Mouse (Mus musculus) erythroblast, embryonic 14.5 days (primary cell): Measurements from ENCODE around the gene Ccs.

Source experiments
- GATA1 ChIP-seq: IDR thresholded peaks from 2 replicates; pipeline ENCODE4 v1.6.1; 2012; ENCODE audit warnings: low read length, inconsistent platforms, mixed read lengths
- TAL1 ChIP-seq: IDR thresholded peaks from 3 replicates; pipeline ENCODE4 v1.6.1; 2012; ENCODE audit warnings: low read length, inconsistent platforms, mixed read lengths

- TF ChIP-seq GATA1, result no peak
- no peak for TF ChIP-seq TAL1
Observed at GRCm38 (mm10) chr19:4855470-4855820, 16.3 kb upstream of the Ccs start.
